Mouse (Mus musculus): ENCODE data around the gene Epb41. TPM values are rescaled to one million over a fixed set of nuclear protein-coding genes. Genes with fewer than 3 reads are reported as not detected.

Epb41 gene
- polyA plus RNA-seq, 1 experiment from 2014 or later, result 42.3 TPM

- no peak for TF ChIP-seq CTCF (IDR thresholded peaks at IDR 0.05; ENCODE audit: low read depth)
- no peaks in the 10 kb centered on the region for H3K27me3 ChIP-seq (ENCODE audit: insufficient read depth, low read length)
- DNase-seq (ENCODE audit: low spot score), result no peak
- H3K9ac ChIP-seq (ENCODE audit: low read depth, low read length), result no peak overlapping the region
- no peaks in the 10 kb centered on the region for H3K36me3 ChIP-seq (ENCODE audit: insufficient read depth, low read length)
- no peak overlapping the region for H3K4me3 ChIP-seq (replicated peaks; ENCODE audit: low read depth, low read length)
- no peak overlapping the region for H3K4me2 ChIP-seq (ENCODE audit: low read length)
- no peaks in the 10 kb centered on the region for H3K9me3 ChIP-seq (replicated peaks; ENCODE audit: low read length)
- H3K27ac ChIP-seq, result no peak overlapping the region
- no peak for ATAC-seq (replicated peaks; ENCODE audit: low FRiP score, low read depth)
- no peaks in the 10 kb centered on the region for H3K4me1 ChIP-seq (replicated peaks; ENCODE audit: insufficient read depth, low read length)
- WGBS, result 65% methylated on average over 4 of the region's 4 CpGs
Measured at GRCm38 (mm10) chr4:132111227-132111626, 36.1 kb upstream of the Epb41 start.

GRCm38 (mm10) chr4:132108221-132108620 is 33.1 kb upstream of the Epb41 start:
- no peak for ATAC-seq (replicated peaks; ENCODE audit: low FRiP score, low read depth)
- H3K27me3 ChIP-seq (ENCODE audit: insufficient read depth, low read length), result no peaks in the 10 kb centered on the region
- no peak overlapping the region for H3K9ac ChIP-seq (ENCODE audit: low read depth, low read length)
- no peak overlapping the region for H3K4me3 ChIP-seq (replicated peaks; ENCODE audit: low read depth, low read length)
- no peak for TF ChIP-seq CTCF (IDR thresholded peaks at IDR 0.05; ENCODE audit: low read depth)
- 92% methylated on average over 7 of the region's 7 CpGs for WGBS
- no peaks in the 10 kb centered on the region for H3K4me1 ChIP-seq (replicated peaks; ENCODE audit: insufficient read depth, low read length)
- H3K9me3 ChIP-seq (replicated peaks; ENCODE audit: low read length), result no peaks in the 10 kb centered on the region
- no peak overlapping the region for H3K4me2 ChIP-seq (ENCODE audit: low read length)
- no peaks in the 10 kb centered on the region for H3K36me3 ChIP-seq (ENCODE audit: insufficient read depth, low read length)
- H3K27ac ChIP-seq, result no peak overlapping the region
- DNase-seq (ENCODE audit: low spot score), result no peak

GRCm38 (mm10) chr4:132101152-132101551 is 26.0 kb upstream of the Epb41 start:
- TF ChIP-seq CTCF (IDR thresholded peaks at IDR 0.05; ENCODE audit: low read depth), result peak; percentile 66
- ATAC-seq (replicated peaks; ENCODE audit: low FRiP score, low read depth) (no peak), DNase-seq (ENCODE audit: low spot score) (peak; percentile 54)
- 44% methylated on average over 3 of the region's 3 CpGs for WGBS
- H3K9ac ChIP-seq (ENCODE audit: low read depth, low read length), result no peak overlapping the region
- H3K27ac ChIP-seq, result no peak overlapping the region
- H3K4me1 ChIP-seq (replicated peaks; ENCODE audit: insufficient read depth, low read length), result no peaks in the 10 kb centered on the region
- H3K4me3 ChIP-seq (replicated peaks; ENCODE audit: low read depth, low read length), result no peak overlapping the region
- no peaks in the 10 kb centered on the region for H3K9me3 ChIP-seq (replicated peaks; ENCODE audit: low read length)
- H3K36me3 ChIP-seq (ENCODE audit: insufficient read depth, low read length), result no peaks in the 10 kb centered on the region
- no peaks in the 10 kb centered on the region for H3K27me3 ChIP-seq (ENCODE audit: insufficient read depth, low read length)
- H3K4me2 ChIP-seq (ENCODE audit: low read length), result no peak overlapping the region

- Histone ChIP-seq H3K4me3 (replicated peaks; ENCODE audit: low read depth, low read length) (no peak overlapping the region), H3K9ac (ENCODE audit: low read depth, low read length) (no peak overlapping the region), H3K4me2 (ENCODE audit: low read length) (no peak overlapping the region), H3K27me3 (ENCODE audit: insufficient read depth, low read length) (no peaks in the 10 kb centered on the region), H3K4me1 (replicated peaks; ENCODE audit: insufficient read depth, low read length) (no peaks in the 10 kb centered on the region), H3K9me3 (replicated peaks; ENCODE audit: low read length) (no peaks in the 10 kb centered on the region), H3K36me3 (ENCODE audit: insufficient read depth, low read length) (no peaks in the 10 kb centered on the region), H3K27ac (no peak overlapping the region)
- DNase-seq (ENCODE audit: low spot score) (no peak), ATAC-seq (replicated peaks; ENCODE audit: low FRiP score, low read depth) (no peak)
- no peak for TF ChIP-seq CTCF (IDR thresholded peaks at IDR 0.05; ENCODE audit: low read depth)
- WGBS, result 71% methylated on average over 5 of the region's 5 CpGs
Measured at GRCm38 (mm10) chr4:132099548-132099947, 24.4 kb upstream of the Epb41 start.

- Histone ChIP-seq H3K4me2 (ENCODE audit: low read length) (no peak overlapping the region), H3K4me3 (replicated peaks; ENCODE audit: low read depth, low read length) (no peak overlapping the region), H3K9me3 (replicated peaks; ENCODE audit: low read length) (no peaks in the 10 kb centered on the region), H3K27ac (no peak overlapping the region), H3K4me1 (replicated peaks; ENCODE audit: insufficient read depth, low read length) (no peaks in the 10 kb centered on the region), H3K27me3 (ENCODE audit: insufficient read depth, low read length) (no peaks in the 10 kb centered on the region), H3K9ac (ENCODE audit: low read depth, low read length) (no peak overlapping the region), H3K36me3 (ENCODE audit: insufficient read depth, low read length) (no peaks in the 10 kb centered on the region)
- ATAC-seq (replicated peaks; ENCODE audit: low FRiP score, low read depth) (no peak), DNase-seq (ENCODE audit: low spot score) (no peak)
- WGBS, result 77% methylated on average over 7 of the region's 7 CpGs
- TF ChIP-seq CTCF (IDR thresholded peaks at IDR 0.05; ENCODE audit: low read depth), result no peak
Measured at GRCm38 (mm10) chr4:132095043-132095442, 19.9 kb upstream of the Epb41 start.

- Histone ChIP-seq H3K27me3 (ENCODE audit: insufficient read depth, low read length) (no peaks in the 10 kb centered on the region), H3K4me1 (replicated peaks; ENCODE audit: insufficient read depth, low read length) (no peaks in the 10 kb centered on the region), H3K9me3 (replicated peaks; ENCODE audit: low read length) (no peaks in the 10 kb centered on the region), H3K4me3 (replicated peaks; ENCODE audit: low read depth, low read length) (no peak overlapping the region), H3K27ac (no peak overlapping the region), H3K9ac (ENCODE audit: low read depth, low read length) (no peak overlapping the region), H3K36me3 (ENCODE audit: insufficient read depth, low read length) (no peaks in the 10 kb centered on the region), H3K4me2 (ENCODE audit: low read length) (no peak overlapping the region)
- WGBS, result 78% methylated on average over 5 of the region's 5 CpGs
- no peak for TF ChIP-seq CTCF (IDR thresholded peaks at IDR 0.05; ENCODE audit: low read depth)
- ATAC-seq (replicated peaks; ENCODE audit: low FRiP score, low read depth), result no peak
- DNase-seq (ENCODE audit: low spot score), result no peak
Measured at GRCm38 (mm10) chr4:132093928-132094327, 18.8 kb upstream of the Epb41 start.

- no peak overlapping the region for H3K4me2 ChIP-seq (ENCODE audit: low read length)
- H3K9ac ChIP-seq (ENCODE audit: low read depth, low read length), result no peak overlapping the region
- no peaks in the 10 kb centered on the region for H3K9me3 ChIP-seq (replicated peaks; ENCODE audit: low read length)
- no peaks in the 10 kb centered on the region for H3K36me3 ChIP-seq (ENCODE audit: insufficient read depth, low read length)
- H3K27ac ChIP-seq, result no peak overlapping the region
- DNase-seq (ENCODE audit: low spot score), result no peak
- 72% methylated on average over 6 of the region's 6 CpGs for WGBS
- no peak overlapping the region for H3K4me3 ChIP-seq (replicated peaks; ENCODE audit: low read depth, low read length)
- no peaks in the 10 kb centered on the region for H3K4me1 ChIP-seq (replicated peaks; ENCODE audit: insufficient read depth, low read length)
- no peaks in the 10 kb centered on the region for H3K27me3 ChIP-seq (ENCODE audit: insufficient read depth, low read length)
- TF ChIP-seq CTCF (IDR thresholded peaks at IDR 0.05; ENCODE audit: low read depth), result no peak
- 0 out of 2 replicates have a peak, but pooled peaks have one; percentile 25 for ATAC-seq (replicated peaks; ENCODE audit: low FRiP score, low read depth)
Measured at GRCm38 (mm10) chr4:132093136-132093535, 18.0 kb upstream of the Epb41 start.
